Mouse (Mus musculus) mouse embryonic stem cell (cell line): ENCODE measurements around the gene Sirt5.

Experiments used
- in situ Hi-C, 2 experiments: fragments of 300-500 bp; cut with MboI; formaldehyde crosslinking; loops; 1 replicate in 1 of 2; 3 replicates in 1 of 2; pipeline ENCODE4 v1.14.3; 2019 to 2020; ENCODE audit warnings: low sequenced_read_pairs in 2 of 2, low pct_unique_long_range_greater_than_20kb in 1 of 2, mixed read lengths in 1 of 2; ENCODE audit not compliant: unreplicated experiment in 1 of 2

The Sirt5 gene

GRCm38 (mm10) chr13:43364985-43365824 is at the start of gene Sirt5:
TSS of gene Sirt5 (plus strand) at chr13:43365496.
- in situ Hi-C loops, result loop anchor here in 1 of 2 experiments (25.0 kb wide), 1 partner anchor 372 kb away; no protein-coding TSS in a partner anchor

- in situ Hi-C loops, result loop anchor here in 1 of 2 experiments (10.0 kb wide), 1 partner anchor 113 kb away; no protein-coding TSS in a partner anchor
Measured at GRCm38 (mm10) chr13:43317411-43317810, 47.9 kb upstream of the Sirt5 start.

- in situ Hi-C loops, result loop anchor here in 1 of 2 experiments (10.0 kb wide), 1 partner anchor 115 kb away; no protein-coding TSS in a partner anchor
Measured at GRCm38 (mm10) chr13:43319396-43319795, 45.9 kb upstream of the Sirt5 start.

GRCm38 (mm10) chr13:43321492-43321891 is 43.8 kb upstream of the Sirt5 start:
- in situ Hi-C loops, result loop anchor here (5.0 to 10.0 kb wide), 3 partner anchors 69 to 149 kb away; partner anchors contain the start of gene Tbc1d7 (in 1 of the 2)

GRCm38 (mm10) chr13:43325427-43325826 is 39.9 kb upstream of the Sirt5 start:
- in situ Hi-C loops, result loop anchor here in 1 of 2 experiments (10.0 kb wide), 1 partner anchor 141 kb away; no protein-coding TSS in a partner anchor

- in situ Hi-C loops, result no loop called here
Measured at GRCm38 (mm10) chr13:43331721-43332444, 33.4 kb upstream of the Sirt5 start.

- in situ Hi-C loops, result no loop called here
Measured at GRCm38 (mm10) chr13:43332591-43332990, 32.7 kb upstream of the Sirt5 start.

- in situ Hi-C loops, result no loop called here
Measured at GRCm38 (mm10) chr13:43336425-43337221, 28.7 kb upstream of the Sirt5 start.

- in situ Hi-C loops, result no loop called here
Measured at GRCm38 (mm10) chr13:43338001-43338400, 27.3 kb upstream of the Sirt5 start.

GRCm38 (mm10) chr13:43338632-43339031 is 26.7 kb upstream of the Sirt5 start:
- in situ Hi-C loops, result no loop called here

- in situ Hi-C loops, result no loop called here
Measured at GRCm38 (mm10) chr13:43346825-43347224, 18.5 kb upstream of the Sirt5 start.

- in situ Hi-C loops, result no loop called here
Measured at GRCm38 (mm10) chr13:43349376-43349775, 15.9 kb upstream of the Sirt5 start.

GRCm38 (mm10) chr13:43350489-43351169 is 14.7 kb upstream of the Sirt5 start:
- in situ Hi-C loops, result loop anchor here in 1 of 2 experiments (25.0 kb wide), 1 partner anchor 387 kb away; no protein-coding TSS in a partner anchor

GRCm38 (mm10) chr13:43353356-43353755 is 11.9 kb upstream of the Sirt5 start:
- in situ Hi-C loops, result loop anchor here in 1 of 2 experiments (25.0 kb wide), 1 partner anchor 384 kb away; no protein-coding TSS in a partner anchor

- in situ Hi-C loops, result loop anchor here in 1 of 2 experiments (25.0 kb wide), 1 partner anchor 383 kb away; no protein-coding TSS in a partner anchor
Measured at GRCm38 (mm10) chr13:43354362-43354761, 10.9 kb upstream of the Sirt5 start.

- in situ Hi-C loops, result loop anchor here in 1 of 2 experiments (25.0 kb wide), 1 partner anchor 381 kb away; no protein-coding TSS in a partner anchor
Measured at GRCm38 (mm10) chr13:43356346-43357125, 8.8 kb upstream of the Sirt5 start.

GRCm38 (mm10) chr13:43360534-43360933 is 4.8 kb upstream of the Sirt5 start:
- in situ Hi-C loops, result loop anchor here in 1 of 2 experiments (25.0 kb wide), 1 partner anchor 377 kb away; no protein-coding TSS in a partner anchor
